Mouse (Mus musculus) neural tube, embryonic 11.5 days (tissue): Measurements from ENCODE around the gene Olfr1311. TPM values are rescaled to one million over a fixed set of nuclear protein-coding genes. Genes with fewer than 3 reads are reported as not detected.
"Not testable (repeated sequence)": the region's sequence is repeated elsewhere in the genome, so short reads cannot be mapped to it uniquely, and the experiment has no call there.

ENCODE experiments used
- ATAC-seq: fragments of 200-750 bp; cut with Nextera tagmentation; 2 replicates; pipeline ENCODE4 v1.8.0; 2017; ENCODE audit warnings: moderate number of reproducible peaks, mild to moderate bottlenecking, moderate TSS enrichment, moderate library complexity; ENCODE audit not compliant: insufficient read depth, low FRiP score, low TSS enrichment
- DNase-seq: peaks from one replicate; pipeline ENCODE4 v3.0.0-alpha.2; 2015; ENCODE audit warnings: low spot score
- H3K27ac ChIP-seq: fragments of 300-500 bp; sonication (generic); 2 replicates; pipeline ENCODE4 v1.5.1; 2014; ENCODE audit warnings: low read depth, mild to moderate bottlenecking, low read length
- H3K27me3 ChIP-seq: fragments of 300-500 bp; sonication (generic); 2 replicates; pipeline ENCODE4 v1.6.1; 2014; ENCODE audit warnings: mild to moderate bottlenecking, low read length, mixed read lengths; ENCODE audit not compliant: control insufficient read depth, insufficient read depth
- H3K36me3 ChIP-seq: fragments of 300-500 bp; sonication (generic); 2 replicates; pipeline ENCODE4 v1.6.1; 2014; ENCODE audit warnings: mild to moderate bottlenecking, low read length, moderate library complexity, mixed read lengths; ENCODE audit not compliant: control insufficient read depth, insufficient read depth
- H3K4me1 ChIP-seq: fragments of 300-500 bp; sonication (generic); 2 replicates; pipeline ENCODE4 v1.6.1; 2014; ENCODE audit warnings: low read length, mixed read lengths; ENCODE audit not compliant: control insufficient read depth, insufficient read depth
- H3K4me2 ChIP-seq: fragments of 300-500 bp; sonication (generic); 2 replicates; pipeline ENCODE4 v1.6.1; 2014; ENCODE audit warnings: low read depth, mild to moderate bottlenecking, moderate library complexity
- H3K4me3 ChIP-seq: fragments of 300-500 bp; sonication (generic); 2 replicates; pipeline ENCODE4 v1.5.1; 2014; ENCODE audit warnings: low read depth, low read length
- H3K9ac ChIP-seq: fragments of 300-500 bp; sonication (generic); 2 replicates; pipeline ENCODE4 v1.6.1; 2014; ENCODE audit warnings: mild to moderate bottlenecking, low read length
- H3K9me3 ChIP-seq: fragments of 300-500 bp; sonication (generic); 2 replicates; pipeline ENCODE4 v1.6.1; 2016; ENCODE audit warnings: low read length; ENCODE audit not compliant: control insufficient read depth
- WGBS: fragments of 180-500 bp; shearing (Covaris S2); extraction: QIAGEN DNeasy Blood & Tissue Kit; methylation state at CpG from one replicate; pipeline ENCODE4 v1.1.7; 2014; 5-methylcytosine and 5-hydroxymethylcytosine counted together
- polyA plus RNA-seq: library from polyadenylated mRNA; unstranded; fragments of >200 nt; fragmentation: Nextera tagmentation; extraction: Ambion mirVana; gene quantifications from 2 replicates; pipeline ENCODE4 v1.2.1, GENCODE M21; 2014

Olfr1311 gene
- not detected in 2 replicates for polyA plus RNA-seq

GRCm38 (mm10) chr2:112024312-112024711 is at the start of gene Olfr1311:
Olfr1311 (minus strand) TSS chr2:112024412.
- Histone ChIP-seq H3K9ac (no peak within 1 kb of the TSS), H3K4me1 (no peaks in the 10 kb centered on the region), H3K27ac (no peak within 1 kb of the TSS), H3K36me3 (no peaks in the 10 kb centered on the region), H3K27me3 (no peaks in the 10 kb centered on the region), H3K4me2 (no peak within 1 kb of the TSS), H3K9me3 (no peaks in the 10 kb centered on the region), H3K4me3 (no peak within 1 kb of the TSS)
- ATAC-seq (no peak), DNase-seq (no peak)
- 92% methylated on average over 2 of the region's 2 CpGs for WGBS

GRCm38 (mm10) chr2:112050138-112050537 is 25.9 kb upstream of the Olfr1311 start, which contains the start of gene Olfr1312:
Olfr1312 (minus strand) TSS chr2:112050238.
- Histone ChIP-seq H3K27ac (no peak within 1 kb of the TSS), H3K9me3 (no peaks in the 10 kb centered on the region), H3K27me3 (no peaks in the 10 kb centered on the region), H3K4me3 (no peak within 1 kb of the TSS), H3K4me2 (no peak within 1 kb of the TSS), H3K4me1 (no peaks in the 10 kb centered on the region), H3K9ac (no peak within 1 kb of the TSS), H3K36me3 (no peaks in the 10 kb centered on the region)
- ATAC-seq (no peak; the same call in 1 of the 2 replicates), DNase-seq (no peak)
- WGBS = 55% methylated on average over 1 of the region's 1 CpGs

- not testable (repeated sequence) for H3K4me1 ChIP-seq, H3K27me3 ChIP-seq, H3K4me3 ChIP-seq, H3K9me3 ChIP-seq, ATAC-seq, H3K9ac ChIP-seq, DNase-seq, H3K27ac ChIP-seq, H3K36me3 ChIP-seq, H3K4me2 ChIP-seq
- WGBS = 59% methylated on average over 6 of the region's 6 CpGs
Measured at GRCm38 (mm10) chr2:112026971-112027370, 2.8 kb upstream of the Olfr1311 start.

- DNase-seq (no peak), ATAC-seq (no peak)
- Histone ChIP-seq H3K36me3 (no peaks in the 10 kb centered on the region), H3K4me2 (no peak overlapping the region), H3K9ac (no peak overlapping the region), H3K4me1 (no peaks in the 10 kb centered on the region), H3K9me3 (no peaks in the 10 kb centered on the region), H3K27me3 (no peaks in the 10 kb centered on the region), H3K4me3 (no peak overlapping the region), H3K27ac (no peak overlapping the region)
- 88% methylated on average over 3 of the region's 3 CpGs for WGBS
Measured at GRCm38 (mm10) chr2:112014900-112015299, 9.3 kb downstream of the Olfr1311 start.

GRCm38 (mm10) chr2:112012608-112013007 is 11.6 kb downstream of the Olfr1311 start, which contains the start of gene Olfr1310:
Olfr1310 (minus strand) TSS chr2:112012708.
- Histone ChIP-seq H3K36me3 (no peaks in the 10 kb centered on the region), H3K4me1 (no peaks in the 10 kb centered on the region), H3K27me3 (no peaks in the 10 kb centered on the region), H3K4me3 (no peak within 1 kb of the TSS), H3K9ac (no peak within 1 kb of the TSS), H3K27ac (no peak within 1 kb of the TSS), H3K4me2 (no peak within 1 kb of the TSS), H3K9me3 (no peaks in the 10 kb centered on the region)
- ATAC-seq = no peak
- DNase-seq = no peak

GRCm38 (mm10) chr2:111990181-111990580 is 34.0 kb downstream of the Olfr1311 start, which contains the start of gene Olfr1309:
Olfr1309 (minus strand) TSS chr2:111990281.
- no peak within 1 kb of the TSS for H3K9ac ChIP-seq
- no peak for ATAC-seq
- H3K36me3 ChIP-seq = no peaks in the 10 kb centered on the region
- WGBS = 63% methylated on average over 1 of the region's 1 CpGs
- no peaks in the 10 kb centered on the region for H3K27me3 ChIP-seq
- no peak for DNase-seq
- H3K27ac ChIP-seq = no peak within 1 kb of the TSS
- H3K9me3 ChIP-seq = no peaks in the 10 kb centered on the region
- no peaks in the 10 kb centered on the region for H3K4me1 ChIP-seq
- H3K4me2 ChIP-seq = no peak within 1 kb of the TSS
- no peak within 1 kb of the TSS for H3K4me3 ChIP-seq

Other genes with a start within 250 kb of the Olfr1311 start
- gene Olfr1302, start 247.0 kb downstream of the Olfr1311 start, polyA plus RNA-seq = not detected in 2 replicates
- gene Olfr1303, start 204.1 kb downstream of the Olfr1311 start, polyA plus RNA-seq = not detected in 2 replicates
- gene Olfr1305, start 147.3 kb downstream of the Olfr1311 start, polyA plus RNA-seq = not detected in 2 replicates
- gene Olfr1306, start 108.1 kb downstream of the Olfr1311 start, polyA plus RNA-seq = not detected in 2 replicates
- not detected in 2 replicates for gene Olfr1307, start 75.0 kb downstream of the Olfr1311 start, polyA plus RNA-seq
- not detected in 2 replicates for gene Olfr1308, start 59.5 kb downstream of the Olfr1311 start, polyA plus RNA-seq
- not detected in 2 replicates for gene Olfr1309, start 34.1 kb downstream of the Olfr1311 start, polyA plus RNA-seq
- gene Olfr1310, start 11.7 kb downstream of the Olfr1311 start, polyA plus RNA-seq = not detected in 2 replicates
- gene Olfr1312, start 25.8 kb upstream of the Olfr1311 start, polyA plus RNA-seq = not detected in 2 replicates
- not detected in 2 replicates for gene Olfr1313, start 53.4 kb upstream of the Olfr1311 start, polyA plus RNA-seq
- gene Olfr1314, start 72.4 kb upstream of the Olfr1311 start, polyA plus RNA-seq = not detected in 2 replicates
- gene Olfr1315-ps1, start 91.0 kb upstream of the Olfr1311 start, polyA plus RNA-seq = not detected in 2 replicates
- not detected in 2 replicates for gene Olfr1316, start 110.6 kb upstream of the Olfr1311 start, polyA plus RNA-seq
- gene Olfr1317, start 115.9 kb upstream of the Olfr1311 start, polyA plus RNA-seq = not detected in 2 replicates
- gene Olfr1318, start 129.8 kb upstream of the Olfr1311 start, polyA plus RNA-seq = not detected in 2 replicates
- 9.7 and 12.8 TPM in 2 replicates for gene Lpcat4, start 215.1 kb upstream of the Olfr1311 start, polyA plus RNA-seq
- gene Nutm1, start 234.9 kb upstream of the Olfr1311 start, polyA plus RNA-seq = not detected in 2 replicates
- 167 and 171 TPM in 2 replicates for gene Nop10, start 237.5 kb upstream of the Olfr1311 start, polyA plus RNA-seq
- 15.3 and 15.4 TPM in 2 replicates for gene Slc12a6, start 241.4 kb upstream of the Olfr1311 start, polyA plus RNA-seq
- not detected in 2 replicates for gene Gm21985, start 241.9 kb upstream of the Olfr1311 start, polyA plus RNA-seq